Mouse (Mus musculus): ENCODE results near the gene Ints13. TPM values are rescaled to one million over a fixed set of nuclear protein-coding genes. Genes with fewer than 3 reads are reported as not detected.

Ints13 gene
- total RNA-seq (2021) (10 to 100 TPM; 17.8 to 18.2 TPM), polyA plus RNA-seq (2012; rRNA removed) (8.5 and 20.5 TPM in 2 replicates)
- long read RNA-seq, partial matches to known transcripts: 0 of 22 reads
- long read RNA-seq, other reads (novel, unspliced or antisense): 15 of 22 reads

DNA sequence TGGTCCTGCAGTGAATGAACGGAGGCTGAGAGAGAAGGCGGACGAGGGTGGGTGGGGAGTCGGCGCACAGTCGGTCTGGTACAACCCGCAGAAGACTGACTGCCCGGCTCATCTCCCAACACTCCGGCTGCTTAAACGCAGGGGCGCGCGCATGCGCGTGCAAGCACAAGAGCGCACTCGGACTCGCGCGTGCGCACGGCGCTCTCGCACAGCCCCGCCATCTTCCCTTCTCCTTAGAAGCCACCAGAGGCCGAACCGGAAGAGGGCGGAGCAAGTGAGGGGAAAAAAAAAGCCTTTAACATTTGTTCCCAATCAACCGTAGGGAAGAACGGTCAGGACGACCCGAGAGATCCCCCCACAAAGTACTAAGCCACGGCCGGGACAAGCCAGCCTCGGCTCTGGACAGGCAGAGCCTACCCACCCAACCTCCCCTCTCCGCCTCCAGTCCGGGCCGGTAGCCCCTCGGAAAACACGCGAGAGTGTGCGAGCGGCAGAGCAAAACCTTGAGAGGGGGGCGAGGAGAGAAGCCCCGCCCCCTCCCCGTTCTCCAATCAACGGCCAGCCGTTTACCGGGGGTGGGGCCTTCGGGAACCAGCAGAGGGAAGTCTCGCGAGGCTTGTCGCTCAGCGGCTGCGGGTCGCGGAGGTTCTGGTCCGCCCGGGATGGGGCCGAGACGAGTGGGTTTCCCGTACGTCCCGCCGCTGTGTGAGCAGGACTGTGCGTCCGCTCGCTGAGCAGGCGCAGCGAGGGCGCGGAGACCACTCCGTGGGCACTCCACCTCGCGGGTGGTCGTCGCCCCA lies at the start of gene Ints13:
Ints13 (minus strand) TSS at position 526 of the 800 bp plus-strand sequence.
- Histone ChIP-seq H3K9ac (ENCODE audit: low read depth, low read length) (peak within 1 kb of the TSS; percentile 95), H3K27ac (peak within 1 kb of the TSS; percentile 100), H3K27me3 (ENCODE audit: control insufficient read depth, insufficient read depth, low read length) (no peaks in the 10 kb centered on the region), H3K4me1 (ENCODE audit: control insufficient read depth, insufficient read depth, low read length) (peaks cover 9% of the 10 kb centered on the region), H3K4me3 (peak within 1 kb of the TSS; percentile 94), H3K79me2 (replicated peaks; ENCODE audit: control insufficient read depth, insufficient read depth, low read length) (no peaks in the 10 kb centered on the region; the same call in none of the 2 replicates), H3K36me3 (ENCODE audit: control insufficient read depth, insufficient read depth, low read length) (peaks cover 6% of the 10 kb centered on the region)
- under 1% methylated on average over 77 of the region's 77 CpGs for WGBS
- DNase-seq: peak; percentile 96 to 98
- TF ChIP-seq EP300 (IDR thresholded peaks at IDR 0.05; ENCODE audit: insufficient read depth, low read depth, low read length): peak; percentile 49; the same call in 1 of the 2 replicates
- TF ChIP-seq CTCF (IDR thresholded peaks at IDR 0.05): 0 out of 2 replicates have a peak, but pooled peaks have one; percentile 22
- peak; percentile 96 for TF ChIP-seq POLR2A (IDR thresholded peaks at IDR 0.05; ENCODE audit: insufficient read depth, low read depth, low read length)
- intact Hi-C loops (cut with DNase I): loop anchor here (2.0 to 10.0 kb wide), 4 partner anchors 65 to 187 kb away; partner anchors contain the start of genes Itpr2, Med21, Stk38l and Tm7sf3

DNA sequence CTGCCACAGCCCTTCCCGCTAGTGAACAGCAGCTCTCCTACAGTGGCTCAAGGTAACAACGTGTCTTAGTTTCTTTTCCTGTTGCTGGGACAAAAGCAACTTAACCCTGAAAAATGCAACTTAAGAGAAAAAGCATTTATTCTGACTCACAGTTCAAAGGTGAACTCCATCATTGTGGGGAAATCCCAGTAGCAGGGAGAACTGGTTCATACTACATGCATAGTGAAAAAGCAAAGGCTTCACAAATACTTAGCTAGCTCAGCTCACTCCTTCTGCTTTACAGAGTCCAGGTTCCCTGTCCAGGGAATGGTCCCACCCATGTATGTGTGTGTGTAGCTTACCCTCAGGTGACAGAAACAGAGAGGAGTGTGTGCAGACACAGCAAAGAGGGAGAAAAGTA lies 39.0 kb upstream of the Ints13 start:
- Histone ChIP-seq H3K9ac (ENCODE audit: low read depth, low read length) (no peak overlapping the region), H3K4me3 (no peak overlapping the region), H3K36me3 (ENCODE audit: control insufficient read depth, insufficient read depth, low read length) (no peaks in the 10 kb centered on the region), H3K27ac (no peak overlapping the region), H3K4me1 (ENCODE audit: control insufficient read depth, insufficient read depth, low read length) (no peaks in the 10 kb centered on the region), H3K27me3 (ENCODE audit: control insufficient read depth, insufficient read depth, low read length) (no peaks in the 10 kb centered on the region), H3K79me2 (replicated peaks; ENCODE audit: control insufficient read depth, insufficient read depth, low read length) (no peaks in the 10 kb centered on the region)
- no peak for DNase-seq
- 90% methylated on average over 2 of the region's 2 CpGs for WGBS
- no peak for TF ChIP-seq EP300 (IDR thresholded peaks at IDR 0.05; ENCODE audit: insufficient read depth, low read depth, low read length)
- intact Hi-C loops (cut with DNase I): no loop called here

DNA sequence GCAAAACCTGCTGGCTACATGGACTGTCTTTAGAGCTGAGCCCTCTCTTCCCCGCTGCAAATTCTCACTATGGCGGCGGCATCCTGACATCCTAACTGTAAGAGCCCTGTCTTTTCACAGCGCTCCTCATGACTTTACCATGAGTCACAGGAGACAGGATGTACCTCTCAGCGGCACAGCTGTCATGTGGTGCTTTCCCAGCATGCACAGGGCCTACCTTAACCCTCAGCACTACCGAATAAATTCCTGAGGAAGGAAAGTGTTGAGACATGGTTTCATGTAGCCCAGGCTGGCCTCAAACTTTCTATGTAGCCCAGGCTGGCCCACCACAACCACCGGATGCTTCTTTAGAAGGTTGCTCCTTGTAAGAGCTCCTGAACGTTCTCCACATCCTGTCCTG lies 38.3 kb upstream of the Ints13 start:
- H3K4me1 ChIP-seq (ENCODE audit: control insufficient read depth, insufficient read depth, low read length): no peaks in the 10 kb centered on the region
- WGBS: 85% methylated on average over 8 of the region's 8 CpGs
- no peak for TF ChIP-seq POLR2A (IDR thresholded peaks at IDR 0.05; ENCODE audit: insufficient read depth, low read depth, low read length)
- TF ChIP-seq EP300 (IDR thresholded peaks at IDR 0.05; ENCODE audit: insufficient read depth, low read depth, low read length): no peak
- no peak for TF ChIP-seq CTCF (IDR thresholded peaks at IDR 0.05)
- intact Hi-C loops (cut with DNase I): no loop called here
- H3K79me2 ChIP-seq (replicated peaks; ENCODE audit: control insufficient read depth, insufficient read depth, low read length): no peaks in the 10 kb centered on the region
- no peaks in the 10 kb centered on the region for H3K36me3 ChIP-seq (ENCODE audit: control insufficient read depth, insufficient read depth, low read length)
- H3K27ac ChIP-seq: no peak overlapping the region
- no peak overlapping the region for H3K9ac ChIP-seq (ENCODE audit: low read depth, low read length)
- no peak overlapping the region for H3K4me3 ChIP-seq
- DNase-seq: no peak
- no peaks in the 10 kb centered on the region for H3K27me3 ChIP-seq (ENCODE audit: control insufficient read depth, insufficient read depth, low read length)

DNA sequence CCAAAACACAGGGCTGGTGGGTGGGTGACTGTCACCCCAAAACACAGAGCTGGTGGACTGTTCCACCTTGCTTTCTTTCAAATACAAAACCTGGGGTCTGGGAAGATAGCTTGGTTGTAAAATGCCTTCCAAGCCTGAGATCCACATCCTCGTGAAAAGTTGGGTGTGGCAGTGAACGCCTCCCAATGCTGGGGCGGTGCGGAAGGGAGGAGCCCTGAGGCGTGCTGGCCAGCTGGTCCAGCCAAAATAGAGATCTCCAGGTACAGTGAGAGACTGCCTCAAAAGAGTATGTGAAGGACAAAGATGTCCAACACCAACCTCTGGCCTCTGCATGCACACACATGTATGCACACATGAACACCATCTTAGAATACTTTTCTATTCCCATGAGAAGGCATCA lies 36.9 kb upstream of the Ints13 start:
- H3K36me3 ChIP-seq (ENCODE audit: control insufficient read depth, insufficient read depth, low read length): no peaks in the 10 kb centered on the region
- DNase-seq: no peak
- H3K9ac ChIP-seq (ENCODE audit: low read depth, low read length): no peak overlapping the region
- 94% methylated on average over 5 of the region's 5 CpGs for WGBS
- intact Hi-C loops (cut with DNase I): no loop called here
- no peaks in the 10 kb centered on the region for H3K27me3 ChIP-seq (ENCODE audit: control insufficient read depth, insufficient read depth, low read length)
- H3K27ac ChIP-seq: no peak overlapping the region
- H3K4me3 ChIP-seq: no peak overlapping the region
- no peaks in the 10 kb centered on the region for H3K79me2 ChIP-seq (replicated peaks; ENCODE audit: control insufficient read depth, insufficient read depth, low read length)
- no peaks in the 10 kb centered on the region for H3K4me1 ChIP-seq (ENCODE audit: control insufficient read depth, insufficient read depth, low read length)
- no peak for TF ChIP-seq POLR2A (IDR thresholded peaks at IDR 0.05; ENCODE audit: insufficient read depth, low read depth, low read length)
- TF ChIP-seq CTCF (IDR thresholded peaks at IDR 0.05): no peak
- no peak for TF ChIP-seq EP300 (IDR thresholded peaks at IDR 0.05; ENCODE audit: insufficient read depth, low read depth, low read length)

DNA sequence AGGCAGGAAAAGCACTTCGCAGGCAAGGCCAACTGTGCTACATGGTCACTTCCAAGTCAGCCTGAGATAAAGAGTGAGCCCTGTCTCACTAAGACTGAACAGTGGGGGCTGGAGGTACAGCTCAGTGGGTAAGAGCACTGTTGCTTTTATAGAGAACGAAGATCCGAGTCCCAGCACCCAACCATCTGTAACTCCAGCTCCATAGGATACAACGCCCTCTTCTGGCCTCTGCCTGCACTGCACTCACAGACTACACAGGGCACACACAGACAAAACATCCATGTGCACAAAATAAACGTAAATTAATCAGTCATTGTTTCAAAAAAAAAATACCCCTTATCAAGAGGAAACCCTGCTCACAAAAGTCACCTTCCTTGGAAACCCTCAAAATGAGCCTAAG lies 36.3 kb upstream of the Ints13 start:
- H3K79me2 ChIP-seq (replicated peaks; ENCODE audit: control insufficient read depth, insufficient read depth, low read length): no peaks in the 10 kb centered on the region
- no peaks in the 10 kb centered on the region for H3K27me3 ChIP-seq (ENCODE audit: control insufficient read depth, insufficient read depth, low read length)
- intact Hi-C loops (cut with DNase I): no loop called here
- no peak overlapping the region for H3K27ac ChIP-seq
- no peaks in the 10 kb centered on the region for H3K36me3 ChIP-seq (ENCODE audit: control insufficient read depth, insufficient read depth, low read length)
- H3K4me1 ChIP-seq (ENCODE audit: control insufficient read depth, insufficient read depth, low read length): no peaks in the 10 kb centered on the region
- H3K9ac ChIP-seq (ENCODE audit: low read depth, low read length): no peak overlapping the region
- TF ChIP-seq POLR2A (IDR thresholded peaks at IDR 0.05; ENCODE audit: insufficient read depth, low read depth, low read length) (no peak), EP300 (IDR thresholded peaks at IDR 0.05; ENCODE audit: insufficient read depth, low read depth, low read length) (no peak), CTCF (IDR thresholded peaks at IDR 0.05) (peak; percentile 21; the same call in 1 of the 2 replicates)
- DNase-seq: no peak
- WGBS: 88% methylated on average over 5 of the region's 5 CpGs
- no peak overlapping the region for H3K4me3 ChIP-seq

DNA sequence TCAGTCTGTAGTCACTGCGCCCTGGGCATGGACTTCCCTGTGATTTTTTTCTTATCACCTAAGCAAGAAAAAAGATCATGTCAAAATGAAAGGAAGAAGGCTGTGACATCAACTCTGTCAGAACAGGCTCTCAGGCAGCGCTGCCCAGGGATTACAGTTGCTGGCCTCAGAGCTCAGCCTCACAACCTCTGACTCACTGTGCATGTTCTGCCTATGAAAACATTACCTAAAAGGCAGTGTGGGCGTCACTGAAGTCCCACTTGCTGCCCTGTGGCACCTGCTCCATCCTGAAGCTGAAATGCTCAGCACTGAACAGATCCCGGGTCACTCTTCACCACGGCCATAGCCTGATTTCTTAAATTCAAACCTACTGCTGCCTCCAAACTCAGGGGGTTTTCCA lies 35.1 kb upstream of the Ints13 start:
- H3K4me1 ChIP-seq (ENCODE audit: control insufficient read depth, insufficient read depth, low read length): no peaks in the 10 kb centered on the region
- DNase-seq: no peak
- no peaks in the 10 kb centered on the region for H3K36me3 ChIP-seq (ENCODE audit: control insufficient read depth, insufficient read depth, low read length)
- intact Hi-C loops (cut with DNase I): no loop called here
- no peak overlapping the region for H3K27ac ChIP-seq
- H3K4me3 ChIP-seq: no peak overlapping the region
- H3K9ac ChIP-seq (ENCODE audit: low read depth, low read length): no peak overlapping the region
- 89% methylated on average over 5 of the region's 5 CpGs for WGBS
- TF ChIP-seq CTCF (IDR thresholded peaks at IDR 0.05): no peak
- TF ChIP-seq POLR2A (IDR thresholded peaks at IDR 0.05; ENCODE audit: insufficient read depth, low read depth, low read length): no peak
- TF ChIP-seq EP300 (IDR thresholded peaks at IDR 0.05; ENCODE audit: insufficient read depth, low read depth, low read length): no peak
- H3K27me3 ChIP-seq (ENCODE audit: control insufficient read depth, insufficient read depth, low read length): no peaks in the 10 kb centered on the region
- H3K79me2 ChIP-seq (replicated peaks; ENCODE audit: control insufficient read depth, insufficient read depth, low read length): no peaks in the 10 kb centered on the region

All from heart, adult 2 months (tissue).